Mouse (Mus musculus) cortical plate, adult 2 months (tissue): Measurements from ENCODE around the gene Aff3.

ENCODE experiments used
- CTCF ChIP-seq: fragments of 200-500 bp; IDR thresholded peaks from 2 replicates; pipeline ENCODE4 v1.5.1; 2011; ENCODE audit warnings: mild to moderate bottlenecking, control low read depth, low read length; ENCODE audit not compliant: insufficient read depth; ENCODE audit errors: extremely low read depth
- POLR2A ChIP-seq: fragments of 200-500 bp; IDR thresholded peaks from 2 replicates; pipeline ENCODE4 v1.6.1; 2011; ENCODE audit warnings: mild to moderate bottlenecking, low read length, control low read depth; ENCODE audit not compliant: insufficient read depth; ENCODE audit errors: extremely low read depth

DNA sequence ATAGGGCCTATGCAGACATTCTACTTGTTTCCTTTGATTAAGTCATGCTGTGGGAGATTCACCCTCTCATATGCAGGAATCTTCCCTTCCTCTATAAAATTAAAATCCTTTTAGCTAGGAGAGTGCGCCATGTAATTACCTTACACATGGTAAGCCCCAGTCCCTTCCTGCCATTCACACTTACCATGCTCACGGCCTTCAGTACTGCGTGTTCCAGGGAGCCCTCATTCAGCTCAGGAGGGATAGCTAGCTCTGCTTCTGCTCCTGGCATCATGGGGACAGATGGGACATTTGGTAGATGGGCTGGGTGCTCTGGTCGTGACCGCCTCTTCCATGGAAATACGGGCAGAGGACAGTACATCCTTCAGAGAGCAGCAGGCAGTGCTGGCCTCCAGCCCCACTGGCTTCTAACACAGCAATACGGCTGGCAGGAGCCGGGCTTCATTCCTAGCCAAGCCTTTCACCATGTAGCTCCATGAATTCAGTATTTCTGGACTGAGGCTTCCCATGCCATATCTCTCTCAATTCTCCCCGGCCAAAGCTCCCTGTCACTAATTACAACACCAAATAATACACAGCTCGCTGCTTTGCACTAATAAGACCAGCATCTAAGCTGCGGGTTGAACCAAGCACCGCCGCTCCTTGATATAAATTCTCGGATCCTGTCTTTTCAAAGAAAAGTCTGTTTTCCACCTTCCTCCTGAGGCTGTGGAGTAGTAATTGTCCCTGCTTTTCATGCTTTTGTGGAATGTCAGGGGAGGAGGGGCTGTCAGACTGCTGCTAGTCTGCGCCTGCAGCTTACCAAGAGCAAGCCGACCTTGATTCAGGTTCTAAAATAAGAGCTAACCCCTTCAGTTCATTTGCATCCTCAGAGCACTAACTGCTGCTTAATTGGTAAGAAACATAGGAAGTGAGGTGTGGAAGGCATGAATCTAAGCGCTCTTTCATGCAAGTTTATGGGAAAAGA lies 464.8 kb downstream of the Aff3 start:
- TF ChIP-seq POLR2A (no peak), CTCF (no peak)
